Mouse (Mus musculus) liver, postnatal 0 days (tissue): ENCODE data around the gene Slc25a26. TPM values are rescaled to one million over a fixed set of nuclear protein-coding genes. Genes with fewer than 3 reads are reported as not detected.

Source experiments
- ATAC-seq: fragments of 200-750 bp; cut with Nextera tagmentation; 2 replicates; pipeline ENCODE4 v1.8.0; 2017; ENCODE audit warnings: mild to moderate bottlenecking, moderate library complexity
- DNase-seq: peaks from one replicate; pipeline ENCODE4 v3.0.0-alpha.2; 2016
- H3K27ac ChIP-seq: fragments of 300-500 bp; sonication (generic); 2 replicates; pipeline ENCODE4 v1.5.1; 2014; ENCODE audit warnings: antibody characterized with exemption, moderate library complexity, mild to moderate bottlenecking, low read depth
- H3K27me3 ChIP-seq: fragments of 300-500 bp; sonication (generic); 2 replicates; pipeline ENCODE4 v1.6.1; 2014; ENCODE audit warnings: low read length, control low read depth, mixed read lengths; ENCODE audit not compliant: insufficient read depth
- H3K36me3 ChIP-seq: fragments of 300-500 bp; sonication (generic); replicated peaks from 2 replicates; pipeline ENCODE4 v1.6.1; 2014; ENCODE audit warnings: mild to moderate bottlenecking, control low read depth, low read length, moderate library complexity, mixed read lengths; ENCODE audit not compliant: insufficient read depth
- H3K4me1 ChIP-seq: fragments of 300-500 bp; sonication (generic); 2 replicates; pipeline ENCODE4 v1.6.1; 2014; ENCODE audit warnings: antibody characterized with exemption, mild to moderate bottlenecking, control low read depth; ENCODE audit not compliant: insufficient read depth
- H3K4me2 ChIP-seq: fragments of 300-500 bp; sonication (generic); 2 replicates; pipeline ENCODE4 v1.6.1; 2014; ENCODE audit warnings: low read depth, mild to moderate bottlenecking, low read length, moderate library complexity, mixed read lengths
- H3K4me3 ChIP-seq: fragments of 300-500 bp; sonication (generic); 2 replicates; pipeline ENCODE4 v1.5.1; 2014; ENCODE audit warnings: low read depth, low read length
- H3K9ac ChIP-seq: fragments of 300-500 bp; sonication (generic); replicated peaks from 2 replicates; pipeline ENCODE4 v1.6.1; 2014; ENCODE audit warnings: mild to moderate bottlenecking, moderate library complexity
- H3K9me3 ChIP-seq: fragments of 300-500 bp; sonication (generic); 2 replicates; pipeline ENCODE4 v1.6.1; 2016; ENCODE audit warnings: mild to moderate bottlenecking, control low read depth, low read length, mixed read lengths
- CTCF ChIP-seq: sonication (generic); IDR thresholded peaks from 2 replicates; pipeline ENCODE4 v1.5.1; 2016; ENCODE audit warnings: antibody characterized with exemption, low read depth
- EP300 ChIP-seq: IDR thresholded peaks from 2 replicates; pipeline ENCODE4 v1.6.1; 2016; ENCODE audit warnings: antibody characterized with exemption, low read depth, mild to moderate bottlenecking
- WGBS: fragments of 180-500 bp; shearing (Covaris S2); extraction: QIAGEN DNeasy Blood & Tissue Kit; methylation state at CpG from one replicate; pipeline ENCODE4 v1.1.7; 2014; ENCODE audit not compliant: insufficient replicate concordance; 5-methylcytosine and 5-hydroxymethylcytosine counted together
- polyA plus RNA-seq: library from polyadenylated mRNA; unstranded; fragments of >200 nt; fragmentation: Nextera tagmentation; extraction: Ambion mirVana; gene quantifications from 2 replicates; pipeline ENCODE4 v1.2.1, GENCODE M21; 2015

Slc25a26 gene
- polyA plus RNA-seq, 1 experiment from 2014 or later: 3.0 TPM

DNA sequence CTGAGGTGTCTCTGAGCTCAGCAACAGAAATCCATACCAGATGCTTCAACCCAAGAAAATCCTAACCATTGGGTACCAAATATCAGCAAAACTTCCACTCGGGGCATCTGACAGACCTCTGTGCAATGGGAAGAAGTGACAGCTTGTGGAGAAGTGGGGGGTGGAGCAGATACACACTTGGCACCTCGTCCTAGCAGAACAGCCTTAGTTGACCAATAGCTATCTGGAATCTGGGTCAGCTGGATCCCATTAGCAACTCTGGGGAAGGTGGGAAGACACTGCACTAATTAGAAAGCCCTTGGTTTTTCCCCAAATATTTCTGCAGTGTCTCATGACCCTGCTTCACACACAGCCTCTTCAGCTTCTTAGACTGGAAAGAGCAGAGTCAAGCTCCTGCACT lies 126.7 kb downstream of the Slc25a26 start:
- TF ChIP-seq EP300 (no peak), CTCF (no peak)
- H3K9me3 ChIP-seq: no peaks in the 10 kb centered on the region
- no peaks in the 10 kb centered on the region for H3K4me1 ChIP-seq
- no peak overlapping the region for H3K4me2 ChIP-seq
- no peak overlapping the region for H3K27ac ChIP-seq
- ATAC-seq: no peak
- no peak for DNase-seq
- H3K27me3 ChIP-seq: no peaks in the 10 kb centered on the region
- H3K4me3 ChIP-seq: no peak overlapping the region
- H3K9ac ChIP-seq: no peak overlapping the region
- WGBS: 56% methylated on average over 2 of the region's 2 CpGs
- H3K36me3 ChIP-seq: 0 out of 2 replicates have a peak, but pooled peaks cover 6% of the 10 kb centered on the region

DNA sequence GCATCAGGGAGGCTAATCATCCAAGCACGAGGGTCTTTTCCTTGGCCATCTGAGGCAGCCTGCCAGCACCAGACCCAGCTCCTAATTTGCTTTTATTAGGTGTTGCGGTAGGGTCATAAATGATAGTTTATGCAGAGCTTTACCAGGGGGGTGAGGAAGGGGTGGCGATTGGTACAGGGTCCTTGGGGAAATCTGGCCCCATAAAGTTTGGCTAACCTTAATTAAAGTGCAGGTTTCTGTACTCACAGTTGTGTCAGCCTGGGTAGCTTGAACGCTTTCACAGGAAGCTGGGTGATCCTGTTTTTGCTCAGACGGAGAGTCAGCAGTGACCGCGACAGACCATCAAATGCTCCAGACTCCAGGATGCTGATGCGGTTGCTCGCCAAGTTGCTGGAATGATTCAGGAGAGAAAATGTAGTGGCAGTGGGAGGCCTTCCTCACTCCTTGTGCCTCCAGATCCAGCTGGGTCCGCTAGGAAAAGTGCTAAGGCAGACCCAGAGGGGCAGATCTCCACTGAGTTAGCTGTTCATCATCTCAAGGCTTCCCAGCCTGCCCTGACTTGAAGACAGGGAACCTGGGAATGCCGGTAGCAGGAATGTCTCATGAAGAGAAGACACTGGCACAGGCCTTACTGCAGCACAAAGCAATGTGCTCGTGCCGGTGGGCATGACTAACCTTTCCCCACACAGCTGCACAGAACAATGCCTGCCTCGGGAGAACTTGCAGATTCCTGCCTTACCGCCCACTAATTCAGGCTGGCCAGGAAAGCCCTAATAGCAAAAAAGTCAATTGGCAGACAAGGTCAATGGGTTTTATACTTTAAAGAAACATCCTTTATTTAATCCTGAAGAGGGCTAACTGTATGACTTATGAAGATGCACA lies 127.8 kb downstream of the Slc25a26 start:
- no peak for ATAC-seq
- 63% methylated on average over 15 of the region's 15 CpGs for WGBS

DNA sequence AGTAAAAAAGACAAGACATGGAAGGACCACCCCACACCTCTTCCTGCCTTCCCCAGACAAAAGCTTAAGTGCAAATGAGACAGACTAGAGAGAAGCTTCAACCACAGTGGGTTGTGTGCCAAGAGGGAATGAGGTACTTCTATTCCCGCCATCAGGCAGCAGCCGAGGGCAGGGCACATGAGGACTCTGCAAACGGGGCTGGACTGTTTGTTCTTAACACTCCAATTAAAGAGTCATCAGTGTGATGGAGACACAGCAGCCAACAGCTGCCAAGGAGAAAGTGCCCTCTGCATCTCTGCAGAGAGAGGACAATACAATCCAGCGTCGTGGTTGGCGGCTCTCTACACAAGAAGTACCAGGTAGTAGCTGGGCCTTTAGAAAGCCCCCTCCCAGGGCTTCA lies 128.7 kb downstream of the Slc25a26 start:
- no peak overlapping the region for H3K9ac ChIP-seq
- ATAC-seq: no peak
- H3K9me3 ChIP-seq: no peaks in the 10 kb centered on the region
- no peak overlapping the region for H3K4me2 ChIP-seq
- DNase-seq: no peak
- no peak overlapping the region for H3K27ac ChIP-seq
- H3K27me3 ChIP-seq: no peaks in the 10 kb centered on the region
- no peak for TF ChIP-seq EP300
- no peak for TF ChIP-seq CTCF
- 76% methylated on average over 6 of the region's 6 CpGs for WGBS
- no peak overlapping the region for H3K4me3 ChIP-seq
- no peaks in the 10 kb centered on the region for H3K4me1 ChIP-seq
- H3K36me3 ChIP-seq: no peaks in the 10 kb centered on the region

More for the DNA sequence above, 127.8 kb downstream of the Slc25a26 start:
- Histone ChIP-seq H3K9me3 (no peaks in the 10 kb centered on the region), H3K4me1 (no peaks in the 10 kb centered on the region), H3K4me3 (no peak overlapping the region), H3K27ac (no peak overlapping the region), H3K4me2 (no peak overlapping the region), H3K36me3 (no peaks in the 10 kb centered on the region), H3K9ac (no peak overlapping the region), H3K27me3 (no peaks in the 10 kb centered on the region)
- TF ChIP-seq EP300 (no peak), CTCF (no peak)
- no peak for DNase-seq

DNA sequence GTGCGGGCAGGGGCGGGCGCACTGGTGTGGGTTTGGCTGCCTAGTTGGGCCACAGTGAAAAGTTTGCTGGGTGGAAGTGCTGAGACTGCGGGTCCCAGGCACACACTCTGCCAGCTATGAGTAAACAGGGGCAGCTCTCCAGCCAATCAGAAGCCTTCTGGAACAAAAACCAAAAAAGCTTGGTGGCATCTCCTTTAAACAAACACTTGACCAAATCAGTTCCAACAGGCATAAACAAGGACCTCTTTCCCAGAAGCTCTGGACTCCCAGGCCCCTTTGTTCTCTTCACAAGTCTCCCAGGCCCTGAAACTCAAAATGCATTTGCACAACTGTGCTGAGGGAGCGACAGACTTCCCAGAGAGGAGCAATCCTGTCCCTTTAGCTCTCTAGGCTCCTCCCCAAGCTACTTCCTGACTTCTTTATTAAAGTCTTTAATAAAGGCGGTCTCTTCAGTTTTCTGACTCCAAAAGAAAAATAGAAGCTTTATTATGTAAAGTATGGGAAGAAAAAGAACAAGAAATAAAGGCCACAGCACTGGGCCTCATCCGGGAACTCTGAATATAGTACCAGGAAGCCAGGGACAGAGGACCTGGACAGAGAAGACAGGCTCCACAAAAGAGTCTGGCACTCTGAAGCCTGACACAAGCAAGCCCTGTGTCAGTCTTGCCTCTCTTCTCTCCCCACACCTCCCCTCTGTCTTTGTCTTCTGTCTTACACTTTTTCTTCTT lies 131.1 kb downstream of the Slc25a26 start:
- H3K27me3 ChIP-seq: no peaks in the 10 kb centered on the region
- no peaks in the 10 kb centered on the region for H3K36me3 ChIP-seq
- no peak for DNase-seq
- H3K27ac ChIP-seq: no peak overlapping the region
- no peaks in the 10 kb centered on the region for H3K4me1 ChIP-seq
- ATAC-seq: no peak
- no peaks in the 10 kb centered on the region for H3K9me3 ChIP-seq
- H3K4me2 ChIP-seq: no peak overlapping the region
- H3K9ac ChIP-seq: no peak overlapping the region
- 67% methylated on average over 7 of the region's 7 CpGs for WGBS
- no peak overlapping the region for H3K4me3 ChIP-seq
- TF ChIP-seq CTCF: no peak
- no peak for TF ChIP-seq EP300

DNA sequence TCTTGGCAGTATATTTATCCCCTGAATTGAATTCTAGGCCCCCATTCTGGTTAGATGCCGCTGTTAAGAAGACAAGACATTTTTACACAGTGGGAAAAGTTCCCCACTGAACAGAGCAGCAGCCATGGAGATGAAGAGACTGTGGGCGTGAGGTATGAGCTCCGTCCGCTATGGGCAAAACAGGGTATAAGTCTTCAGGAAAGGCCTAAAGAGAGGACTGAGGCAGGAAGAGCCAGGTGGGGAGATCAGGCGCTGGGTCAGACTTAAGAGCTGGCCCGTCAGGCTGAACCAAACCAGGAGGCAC lies 131.6 kb downstream of the Slc25a26 start:
- Histone ChIP-seq H3K4me1 (peaks cover 2% of the 10 kb centered on the region; the same call in 1 of the 2 replicates), H3K27ac (no peak overlapping the region), H3K27me3 (no peaks in the 10 kb centered on the region), H3K36me3 (no peaks in the 10 kb centered on the region), H3K9me3 (no peaks in the 10 kb centered on the region), H3K4me2 (no peak overlapping the region), H3K9ac (no peak overlapping the region), H3K4me3 (no peak overlapping the region)
- WGBS: 84% methylated on average over 6 of the region's 6 CpGs
- TF ChIP-seq CTCF: no peak
- no peak for TF ChIP-seq EP300
- ATAC-seq: no peak
- DNase-seq: no peak

DNA sequence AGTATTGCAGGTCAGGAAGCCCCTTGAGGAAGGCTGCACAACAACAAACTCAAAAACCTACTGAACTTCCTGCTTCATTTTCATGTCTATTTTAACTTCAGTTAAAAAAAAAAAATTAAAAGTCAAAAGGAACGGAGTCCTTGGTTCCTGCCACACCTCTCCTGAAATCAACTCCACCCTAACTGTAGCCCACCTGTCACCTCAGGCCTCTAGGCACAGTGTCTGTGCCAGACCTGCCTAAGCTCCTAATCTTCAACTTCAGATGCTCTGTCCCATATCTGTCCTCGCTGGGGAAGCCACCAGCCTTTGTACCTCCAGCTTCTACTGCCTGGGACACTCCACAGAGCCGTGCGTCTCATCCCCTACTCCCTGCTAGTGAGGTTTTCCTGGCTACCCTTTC lies 134.1 kb downstream of the Slc25a26 start:
- ATAC-seq: peak; percentile 67

More for the DNA sequence above, 134.1 kb downstream of the Slc25a26 start:
- peaks cover 7% of the 10 kb centered on the region; the same call in 1 of the 2 replicates for H3K4me1 ChIP-seq
- 54% methylated on average over 4 of the region's 4 CpGs for WGBS
- H3K27ac ChIP-seq: no peak overlapping the region
- H3K4me2 ChIP-seq: 0 out of 2 replicates have a peak overlapping the region, but pooled peaks have one; percentile 9
- TF ChIP-seq EP300 (0 out of 2 replicates have a peak, but pooled peaks have one; percentile 8), CTCF (no peak)
- no peak overlapping the region for H3K9ac ChIP-seq
- no peaks in the 10 kb centered on the region for H3K9me3 ChIP-seq
- DNase-seq: no peak
- H3K36me3 ChIP-seq: no peaks in the 10 kb centered on the region
- H3K27me3 ChIP-seq: no peaks in the 10 kb centered on the region
- no peak overlapping the region for H3K4me3 ChIP-seq
